Mouse (Mus musculus) kidney, postnatal 0 days (tissue): ENCODE data around the gene Brd2. TPM values are rescaled to one million over a fixed set of nuclear protein-coding genes. Genes with fewer than 3 reads are reported as not detected.
A peak's percentile ranks its signal among the peaks of the same experiment; 100 is the strongest.

Experiments
- ATAC-seq: fragments of 200-750 bp; cut with Nextera tagmentation; replicated peaks from 2 replicates; pipeline ENCODE4 v1.8.0; 2017; ENCODE audit warnings: low read depth, moderate number of reproducible peaks, moderate TSS enrichment, moderate library complexity; ENCODE audit not compliant: low FRiP score
- DNase-seq: peaks from one replicate; pipeline ENCODE4 v3.0.0-alpha.2; 2016; ENCODE audit warnings: low spot score
- H3K27ac ChIP-seq: fragments of 300-500 bp; sonication (generic); 2 replicates; pipeline ENCODE4 v1.5.1; 2014; ENCODE audit warnings: mild to moderate bottlenecking
- H3K27me3 ChIP-seq: fragments of 300-500 bp; sonication (generic); 2 replicates; pipeline ENCODE4 v1.6.1; 2014; ENCODE audit warnings: low read length, mixed read lengths; ENCODE audit not compliant: insufficient read depth
- H3K36me3 ChIP-seq: fragments of 300-500 bp; sonication (generic); 2 replicates; pipeline ENCODE4 v1.6.1; 2014; ENCODE audit warnings: low read length, mixed read lengths; ENCODE audit not compliant: insufficient read depth
- H3K4me1 ChIP-seq: fragments of 300-500 bp; sonication (generic); replicated peaks from 2 replicates; pipeline ENCODE4 v1.6.1; 2014; ENCODE audit warnings: antibody characterized with exemption, low read length, mixed read lengths; ENCODE audit not compliant: insufficient read depth
- H3K4me2 ChIP-seq: fragments of 300-500 bp; sonication (generic); 2 replicates; pipeline ENCODE4 v1.6.1; 2014; ENCODE audit warnings: mild to moderate bottlenecking, low read length, moderate library complexity, mixed read lengths
- H3K4me3 ChIP-seq: fragments of 300-500 bp; sonication (generic); replicated peaks from 2 replicates; pipeline ENCODE4 v1.5.1; 2014; ENCODE audit warnings: low read depth, low read length
- H3K9ac ChIP-seq: fragments of 300-500 bp; sonication (generic); 2 replicates; pipeline ENCODE4 v1.6.1; 2014; ENCODE audit warnings: low read depth, low read length
- H3K9me3 ChIP-seq: fragments of 300-500 bp; sonication (generic); replicated peaks from 2 replicates; pipeline ENCODE4 v1.6.1; 2016; ENCODE audit warnings: low read length, inconsistent platforms, mixed read lengths
- CTCF ChIP-seq: IDR thresholded peaks from 2 replicates; pipeline ENCODE4 v1.5.1; 2016; ENCODE audit warnings: antibody characterized with exemption, low read depth, mild to moderate bottlenecking, moderate library complexity
- WGBS: fragments of 180-500 bp; shearing (Covaris S2); extraction: QIAGEN DNeasy Blood & Tissue Kit; methylation state at CpG from one replicate; pipeline ENCODE4 v1.1.7; 2014; 5-methylcytosine and 5-hydroxymethylcytosine counted together
- polyA plus RNA-seq: library from polyadenylated mRNA; unstranded; fragments of >200 nt; fragmentation: Nextera tagmentation; extraction: Ambion mirVana; gene quantifications from 2 replicates; pipeline ENCODE4 v1.2.1, GENCODE M21; 2015

Brd2 gene
- polyA plus RNA-seq, 1 experiment from 2014 or later = 90.2 TPM

DNA sequence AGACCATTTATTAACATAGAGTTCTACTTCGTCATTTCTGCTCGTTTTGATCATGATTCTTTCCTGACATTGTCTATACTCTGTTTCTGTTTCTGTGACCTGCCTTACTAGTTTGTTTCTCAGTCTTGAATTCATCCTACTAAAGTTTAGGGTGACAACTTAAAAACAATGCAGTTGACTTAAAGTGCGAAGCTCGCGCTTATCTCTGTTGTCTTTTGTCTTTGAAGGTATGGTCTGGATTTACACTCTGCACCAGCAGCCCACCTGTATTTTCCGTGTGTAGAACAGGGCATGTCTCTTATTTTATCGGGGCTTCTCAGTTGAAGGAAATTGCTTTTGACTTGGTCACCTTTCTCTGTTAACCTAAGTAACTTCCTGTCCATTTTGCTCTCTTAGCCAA, 677 bp upstream of the Brd2 start:
- no peak for TF ChIP-seq CTCF

GRCm38 (mm10) chr17:34121879-34122187, 601 bp downstream of the Brd2 start:
- no peaks in the 10 kb centered on the region for H3K27me3 ChIP-seq
- H3K27ac ChIP-seq = peak overlapping the region; percentile 100
- no peak for TF ChIP-seq CTCF
- H3K9ac ChIP-seq = peak overlapping the region; percentile 97
- DNase-seq (peak; percentile 70), ATAC-seq (peak; percentile 4; the same call in 1 of the 2 replicates)
- H3K4me1 ChIP-seq = peaks cover 4% of the 10 kb centered on the region; the same call in 1 of the 2 replicates
- H3K9me3 ChIP-seq = no peaks in the 10 kb centered on the region
- peaks cover 7% of the 10 kb centered on the region for H3K36me3 ChIP-seq
- H3K4me2 ChIP-seq = peak overlapping the region; percentile 95
- WGBS = 3% methylated on average over 6 of the region's 10 CpGs
- peak overlapping the region; percentile 95 for H3K4me3 ChIP-seq

More for the DNA sequence above, 677 bp upstream of the Brd2 start:
- 0% methylated on average over 7 of the region's 7 CpGs for WGBS
- Histone ChIP-seq H3K9me3 (no peaks in the 10 kb centered on the region), H3K9ac (peak overlapping the region; percentile 97), H3K27me3 (no peaks in the 10 kb centered on the region), H3K4me2 (peak overlapping the region; percentile 95), H3K27ac (peak overlapping the region; percentile 100), H3K4me3 (peak overlapping the region; percentile 95), H3K4me1 (peaks cover 16% of the 10 kb centered on the region), H3K36me3 (peaks cover 6% of the 10 kb centered on the region; the same call in 1 of the 2 replicates)
- DNase-seq (no peak), ATAC-seq (no peak)

- ATAC-seq (peak; percentile 72), DNase-seq (peak; percentile 99)
- peak overlapping the region; percentile 95 for H3K4me3 ChIP-seq
- 0 out of 2 replicates have a peak, but pooled peaks cover 4% of the 10 kb centered on the region for H3K4me1 ChIP-seq
- peak overlapping the region; percentile 100 for H3K27ac ChIP-seq
- peaks cover 12% of the 10 kb centered on the region for H3K36me3 ChIP-seq
- no peak for TF ChIP-seq CTCF
- H3K9me3 ChIP-seq = no peaks in the 10 kb centered on the region
- H3K27me3 ChIP-seq = no peaks in the 10 kb centered on the region
- under 1% methylated on average over 31 of the region's 35 CpGs for WGBS
- peak overlapping the region; percentile 97 for H3K9ac ChIP-seq
- peak overlapping the region; percentile 95 for H3K4me2 ChIP-seq
These were observed 1.1 kb downstream of the Brd2 start for GRCm38 (mm10) chr17:34121172-34121878.

DNA sequence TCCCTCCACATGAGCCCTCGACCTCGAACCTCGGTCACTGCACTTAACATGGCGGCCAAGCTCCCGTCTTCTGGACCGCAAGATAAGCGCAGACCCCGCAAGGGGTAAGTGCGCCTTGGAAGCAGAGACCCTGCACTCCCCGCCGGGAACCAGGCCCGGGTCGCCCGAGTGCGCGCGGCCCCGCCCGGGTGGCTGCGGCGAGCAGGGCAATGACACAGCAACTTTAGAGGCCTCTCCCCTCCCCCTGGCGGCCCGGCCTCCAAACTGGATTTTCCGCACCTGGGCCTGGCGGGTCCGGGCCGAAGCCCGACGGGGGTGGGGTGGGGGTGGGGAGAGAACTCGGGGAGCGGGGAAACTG, 1.6 kb downstream of the Brd2 start:
- peak overlapping the region; percentile 97 for H3K9ac ChIP-seq
- peak overlapping the region; percentile 100 for H3K27ac ChIP-seq
- H3K36me3 ChIP-seq = peaks cover 16% of the 10 kb centered on the region
- peak overlapping the region; percentile 95 for H3K4me2 ChIP-seq
- no peak for DNase-seq
- 1% methylated on average over 31 of the region's 31 CpGs for WGBS
- 0 out of 2 replicates have a peak, but pooled peaks have one; percentile 29 for TF ChIP-seq CTCF
- no peaks in the 10 kb centered on the region for H3K9me3 ChIP-seq
- 0 out of 2 replicates have a peak, but pooled peaks cover 4% of the 10 kb centered on the region for H3K4me1 ChIP-seq
- ATAC-seq = peak; percentile 29
- H3K4me3 ChIP-seq = peak overlapping the region; percentile 95
- no peaks in the 10 kb centered on the region for H3K27me3 ChIP-seq

DNA sequence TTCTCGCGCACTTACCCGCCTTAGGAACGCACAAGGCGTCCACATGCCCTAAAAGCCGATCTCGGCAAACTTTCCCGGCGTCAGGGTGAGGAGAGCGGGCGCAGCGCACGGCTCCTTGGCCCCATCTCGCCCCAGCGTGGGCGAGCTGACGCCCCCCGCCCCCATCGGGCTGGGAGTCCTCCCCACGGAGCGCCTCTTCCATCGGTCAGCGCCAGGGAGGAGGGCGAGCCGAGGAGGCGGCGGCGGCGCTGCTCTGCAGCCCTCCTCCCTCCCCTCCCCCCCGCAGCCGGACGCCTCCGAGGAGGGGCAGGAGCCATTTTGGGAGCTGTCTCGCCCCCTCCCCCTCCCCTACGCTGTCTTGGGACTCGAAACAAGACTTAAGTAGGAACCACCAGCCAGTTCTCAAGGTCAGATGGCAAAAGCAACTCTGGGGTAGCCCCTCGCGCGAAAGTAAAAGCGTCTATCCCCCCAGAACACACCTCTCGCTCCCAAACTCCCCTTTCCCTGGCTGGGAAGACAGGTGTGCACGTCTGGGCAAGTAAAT, 2.2 kb downstream of the Brd2 start:
- WGBS = 0% methylated on average over 39 of the region's 42 CpGs

DNA sequence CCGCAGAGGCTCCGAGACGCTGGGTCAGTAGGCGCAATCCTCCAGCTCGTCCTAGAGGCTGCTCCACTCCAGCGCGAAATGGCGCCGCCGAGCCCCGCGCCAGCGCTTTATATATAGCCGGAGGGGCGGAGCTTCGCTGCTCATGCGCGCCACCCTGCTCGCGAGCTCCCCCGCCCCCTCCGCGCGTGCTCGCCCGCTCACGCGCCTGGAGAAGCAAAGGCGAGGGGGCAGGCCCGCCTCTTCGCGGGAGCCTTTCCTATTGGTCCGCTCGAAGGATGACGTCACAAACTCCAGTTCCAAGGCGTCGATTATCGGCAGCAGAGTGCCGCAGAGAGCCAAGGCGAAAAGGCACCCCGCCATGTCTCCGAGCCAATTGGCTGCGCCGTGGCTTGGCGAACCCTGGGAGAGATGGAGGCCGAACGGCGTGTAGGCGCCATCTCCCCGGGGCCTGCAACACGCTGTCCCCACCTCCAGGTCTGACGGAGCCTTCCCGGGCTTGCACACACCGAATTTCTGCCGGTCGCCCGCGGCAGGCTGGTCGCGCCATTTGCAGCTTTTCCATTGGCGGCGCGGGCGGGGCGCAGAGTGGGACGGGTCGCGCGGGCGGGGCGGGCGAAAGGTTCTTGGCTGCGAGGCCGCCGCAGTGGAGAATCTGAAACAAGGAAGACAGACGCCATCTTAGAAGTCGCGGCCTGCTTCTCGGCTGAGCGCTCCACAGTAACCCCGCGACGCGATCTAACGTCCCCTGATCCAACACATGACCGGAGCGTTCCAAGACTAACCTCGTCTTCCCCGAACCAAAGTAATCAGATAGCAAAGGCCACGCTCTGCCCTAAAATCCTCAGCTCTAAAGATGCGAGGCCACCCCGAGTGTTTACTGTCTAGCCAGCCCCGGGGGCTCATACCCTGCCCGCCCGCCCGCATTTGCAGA, 2.9 kb downstream of the Brd2 start, which contains the start of gene H2-DMa:
H2-DMa (plus strand) TSS at position 293 of the 931 bp plus-strand sequence.
- peak within 1 kb of the TSS; percentile 95 for H3K4me3 ChIP-seq
- peak; percentile 4; the same call in 1 of the 2 replicates for TF ChIP-seq CTCF
- peaks cover 5% of the 10 kb centered on the region for H3K4me1 ChIP-seq
- H3K27me3 ChIP-seq = no peaks in the 10 kb centered on the region
- peaks cover 28% of the 10 kb centered on the region for H3K36me3 ChIP-seq
- H3K4me2 ChIP-seq = peak within 1 kb of the TSS; percentile 95
- ATAC-seq (peak; percentile 73), DNase-seq (peak; percentile 99)
- H3K9ac ChIP-seq = peak within 1 kb of the TSS; percentile 97
- H3K9me3 ChIP-seq = no peaks in the 10 kb centered on the region
- 1% methylated on average over 96 of the region's 96 CpGs for WGBS
- peak within 1 kb of the TSS; percentile 100 for H3K27ac ChIP-seq

More for the DNA sequence above, 2.2 kb downstream of the Brd2 start:
- Histone ChIP-seq H3K27ac (peak overlapping the region; percentile 100), H3K4me2 (peak overlapping the region; percentile 95), H3K9ac (peak overlapping the region; percentile 97), H3K36me3 (peaks cover 21% of the 10 kb centered on the region), H3K4me1 (peaks cover 4% of the 10 kb centered on the region; the same call in 1 of the 2 replicates), H3K9me3 (no peaks in the 10 kb centered on the region), H3K27me3 (no peaks in the 10 kb centered on the region), H3K4me3 (peak overlapping the region; percentile 95)
- ATAC-seq (0 out of 2 replicates have a peak, but pooled peaks have one; percentile 3), DNase-seq (peak; percentile 93)
- no peak for TF ChIP-seq CTCF
